Mouse (Mus musculus): ENCODE measurements around the gene Kif13a.

- TF ChIP-seq GATA1 (IDR thresholded peaks at IDR 0.05; ENCODE audit: low read length) (no peak), TAL1 (IDR thresholded peaks at IDR 0.05; ENCODE audit: low read length) (no peak)
These were observed 181.4 kb downstream of the Kif13a start for GRCm38 (mm10) chr13:46748138-46748873.
